Mouse (Mus musculus) inflammation-experienced regulatory T-cells, adult 6 months (primary cell): ENCODE data around the gene Car5a. TPM values are rescaled to one million over a fixed set of nuclear protein-coding genes. Genes with fewer than 3 reads are reported as not detected.

Experiments
- ATAC-seq: one replicate; pipeline ENCODE4 v1.8.0; 2017
- polyA plus RNA-seq, 3 experiments: library from polyadenylated mRNA; unstranded; fragments of 100-300 nt; shearing (Covaris generic); gene quantifications; one replicate each; pipeline ENCODE4 v1.2.1; 2017

Gene Car5a
- polyA plus RNA-seq, 3 experiments from 2014 or later = not detected

DNA sequence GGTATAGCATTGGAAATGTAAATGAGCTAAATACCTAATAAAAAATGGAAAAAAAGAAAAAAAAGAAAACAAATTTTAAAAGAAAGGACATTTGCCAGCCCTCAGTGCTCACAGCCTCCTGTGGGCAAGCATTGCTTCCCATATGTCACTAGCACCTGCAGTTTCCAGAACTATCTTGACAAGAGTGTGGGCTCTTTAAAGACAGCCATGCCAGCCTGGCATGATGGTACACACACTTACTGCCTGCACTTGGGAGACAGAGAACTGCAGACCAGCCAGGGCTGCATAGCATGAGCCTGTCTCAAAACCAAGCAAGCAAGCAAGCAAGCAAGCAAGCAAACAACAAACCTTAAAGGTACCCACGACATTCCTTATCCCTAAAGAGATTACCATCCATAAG, 39.3 kb downstream of the Car5a start:
- no peak for ATAC-seq

DNA sequence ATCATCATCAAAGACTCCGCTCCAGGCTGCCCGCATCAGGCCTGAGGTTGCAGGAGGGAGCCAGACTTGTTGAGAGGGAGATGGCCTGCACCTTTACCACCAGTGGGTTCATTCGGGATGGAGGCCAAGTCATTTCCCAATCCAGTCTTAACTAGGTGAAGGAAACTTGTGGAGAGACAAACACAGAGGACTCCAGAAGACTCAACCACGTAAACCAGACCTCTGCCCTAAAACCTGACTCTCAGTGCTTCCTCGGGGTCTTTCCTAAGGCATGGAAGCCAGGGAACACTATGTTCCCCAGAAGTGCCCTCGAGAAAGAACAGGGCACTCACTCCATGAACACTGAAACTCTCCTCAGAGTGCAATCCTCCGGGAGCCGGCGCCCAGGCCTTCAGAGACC, 39.7 kb downstream of the Car5a start:
- ATAC-seq = no peak

- no peak for ATAC-seq
Observed at GRCm38 (mm10) chr8:121903977-121904376, 40.7 kb downstream of the Car5a start.

- no peak for ATAC-seq
Observed at GRCm38 (mm10) chr8:121901498-121902236, 43.0 kb downstream of the Car5a start.

DNA sequence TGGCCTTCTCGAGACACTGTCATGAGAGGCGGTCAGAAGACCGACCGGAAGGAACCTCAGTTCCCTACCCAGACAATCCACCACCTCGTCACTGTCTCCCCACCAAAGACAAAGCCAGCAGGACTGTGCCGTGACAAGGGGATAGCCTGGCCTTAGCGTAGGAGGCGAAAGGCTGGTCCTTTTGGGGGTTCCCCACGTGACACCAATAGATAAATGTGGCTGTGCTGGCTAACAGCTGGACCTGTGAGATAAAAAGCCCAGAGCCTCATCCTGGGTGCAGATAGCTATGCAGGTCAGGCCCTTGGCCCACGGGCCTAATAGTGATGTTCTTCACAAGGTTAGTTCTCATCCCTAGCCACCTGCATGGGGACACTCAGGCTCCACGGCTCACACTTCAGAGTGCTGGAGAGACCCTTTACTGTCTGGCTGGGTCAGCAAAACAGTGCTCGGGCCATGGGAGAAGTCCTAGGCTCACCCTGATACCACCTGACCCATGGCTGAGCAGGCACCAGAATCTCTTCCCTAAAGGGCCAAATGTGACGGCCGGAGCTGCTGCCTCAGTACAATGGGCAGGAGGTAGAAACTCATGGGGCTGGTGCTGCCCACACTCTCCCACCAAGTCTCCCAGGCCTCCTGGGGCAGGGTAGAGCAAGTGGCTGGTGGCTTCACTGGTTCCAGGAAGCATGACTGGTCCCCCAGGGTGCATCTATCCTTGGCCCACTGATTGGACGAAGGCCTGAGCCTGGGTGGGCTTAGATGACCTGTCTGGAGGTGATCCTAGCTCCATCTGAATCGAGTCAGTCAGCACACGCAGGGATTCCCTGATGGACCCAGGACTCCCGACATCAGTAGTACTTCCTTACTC, 45.3 kb downstream of the Car5a start:
- no peak for ATAC-seq

DNA sequence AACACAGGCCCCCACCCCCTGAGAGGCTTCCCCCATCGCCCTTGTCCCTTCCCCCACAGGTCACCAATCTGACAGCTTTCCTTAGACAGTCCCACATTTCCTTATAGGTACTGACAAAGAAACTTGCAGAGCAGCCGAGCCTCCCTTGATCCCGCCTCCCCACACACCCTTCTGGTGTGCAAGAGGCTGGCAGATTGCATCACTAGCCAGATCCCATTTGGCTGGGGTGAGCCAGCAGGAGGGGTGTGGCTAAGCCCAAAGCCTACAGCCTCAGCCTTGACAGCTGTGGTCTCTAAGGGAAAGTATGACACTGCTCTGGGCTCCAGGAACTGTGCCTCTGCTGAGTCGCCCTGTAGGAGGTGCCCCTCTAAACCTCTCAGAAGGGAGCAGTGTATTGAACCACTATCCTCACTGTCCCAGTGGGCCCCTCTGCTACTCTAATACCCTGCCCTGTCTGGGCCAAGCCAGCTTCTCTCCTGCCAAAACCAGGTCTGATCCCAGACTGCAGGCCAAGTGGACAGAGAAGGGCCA, 46.2 kb downstream of the Car5a start:
- ATAC-seq = peak; percentile 81

DNA sequence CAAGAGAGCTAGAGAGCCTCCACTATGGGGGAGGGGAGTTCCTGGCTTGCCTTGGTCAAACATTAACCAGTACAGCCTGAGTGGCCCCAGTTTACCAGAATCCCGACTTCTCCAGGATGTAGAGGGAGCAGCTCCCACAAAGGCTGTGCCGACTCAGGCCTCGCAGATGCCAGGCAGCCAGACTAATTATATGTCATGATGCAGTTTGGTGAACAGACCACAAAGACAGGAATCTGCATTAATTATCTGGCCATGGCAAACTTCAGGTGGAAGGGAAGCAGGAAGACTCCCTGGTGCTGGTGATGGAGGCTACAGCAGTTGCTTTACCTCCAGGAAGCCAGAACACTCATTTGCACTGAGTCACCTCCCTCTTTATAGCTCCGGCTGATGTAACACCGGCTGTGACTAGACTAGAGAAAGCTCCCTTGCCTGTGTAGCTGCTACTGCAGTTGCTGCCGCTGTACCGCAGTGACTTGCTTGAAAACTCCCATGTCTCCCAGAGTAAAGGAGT, 46.8 kb downstream of the Car5a start:
- ATAC-seq = peak; percentile 46

- ATAC-seq = no peak
Observed at GRCm38 (mm10) chr8:121897205-121897604, 47.5 kb downstream of the Car5a start.

DNA sequence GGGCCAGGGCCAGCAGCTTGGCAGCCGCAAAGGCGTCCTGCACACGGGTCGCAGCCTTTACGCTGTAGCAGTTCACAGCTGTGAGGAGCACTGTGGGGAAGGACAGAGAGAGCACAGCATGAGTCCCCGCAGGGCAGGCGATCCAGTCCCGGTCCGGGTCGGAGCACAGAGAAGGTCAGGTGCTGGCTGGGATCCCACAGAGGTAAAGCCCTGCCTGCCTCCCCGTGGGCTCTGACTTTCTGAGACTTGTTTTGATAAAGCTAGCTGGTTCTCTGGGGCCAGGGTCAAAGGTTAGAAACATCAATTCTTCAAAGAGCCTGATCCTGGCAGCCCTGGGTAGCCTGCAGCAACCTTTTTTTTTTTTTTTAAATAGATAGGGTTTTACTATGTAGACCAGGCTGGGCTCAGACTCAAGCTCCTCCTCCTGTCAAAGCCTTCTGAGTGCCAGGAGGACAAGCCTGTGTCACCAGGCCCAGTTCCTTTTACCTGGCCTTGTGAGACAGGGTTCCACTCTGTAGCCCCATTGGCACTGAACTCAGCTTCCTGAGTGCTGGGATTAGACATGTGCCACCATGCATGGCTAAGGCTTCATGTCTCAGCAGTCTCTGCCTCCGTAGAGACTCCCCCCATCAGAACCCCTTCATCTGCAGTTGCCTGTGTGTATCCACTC, 48.1 kb downstream of the Car5a start:
- no peak for ATAC-seq

DNA sequence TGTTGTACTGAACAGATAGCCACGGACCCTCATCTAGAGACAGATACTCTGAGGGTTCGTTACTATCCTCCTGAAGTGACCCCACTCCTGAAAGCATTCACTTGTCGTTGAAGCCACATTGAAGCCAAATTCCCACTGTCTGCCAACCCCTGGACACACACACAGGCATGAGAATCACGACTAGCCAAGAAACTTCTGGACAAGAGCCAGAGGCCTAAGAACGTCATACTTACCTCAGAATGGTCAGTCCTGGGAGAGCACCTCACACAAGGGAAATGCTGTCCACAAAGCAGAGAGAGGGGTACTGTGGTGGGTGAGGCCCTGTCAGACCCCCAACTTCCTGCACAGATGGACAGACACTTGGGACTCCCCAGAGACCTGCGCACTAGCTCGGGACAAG, 48.8 kb downstream of the Car5a start:
- no peak for ATAC-seq

- no peak for ATAC-seq
Observed at GRCm38 (mm10) chr8:121892875-121893274, 51.8 kb downstream of the Car5a start.

GRCm38 (mm10) chr8:121889810-121890785, 54.6 kb downstream of the Car5a start:
- ATAC-seq = no peak

- ATAC-seq = no peak
Observed at GRCm38 (mm10) chr8:121889317-121889716, 55.4 kb downstream of the Car5a start.

GRCm38 (mm10) chr8:121887547-121887946, 57.2 kb downstream of the Car5a start:
- ATAC-seq = no peak

GRCm38 (mm10) chr8:121885433-121885832, 59.3 kb downstream of the Car5a start:
- ATAC-seq = no peak

- no peak for ATAC-seq
Observed at GRCm38 (mm10) chr8:121885001-121885400, 59.7 kb downstream of the Car5a start.

GRCm38 (mm10) chr8:121884181-121884580, 60.5 kb downstream of the Car5a start:
- no peak for ATAC-seq

DNA sequence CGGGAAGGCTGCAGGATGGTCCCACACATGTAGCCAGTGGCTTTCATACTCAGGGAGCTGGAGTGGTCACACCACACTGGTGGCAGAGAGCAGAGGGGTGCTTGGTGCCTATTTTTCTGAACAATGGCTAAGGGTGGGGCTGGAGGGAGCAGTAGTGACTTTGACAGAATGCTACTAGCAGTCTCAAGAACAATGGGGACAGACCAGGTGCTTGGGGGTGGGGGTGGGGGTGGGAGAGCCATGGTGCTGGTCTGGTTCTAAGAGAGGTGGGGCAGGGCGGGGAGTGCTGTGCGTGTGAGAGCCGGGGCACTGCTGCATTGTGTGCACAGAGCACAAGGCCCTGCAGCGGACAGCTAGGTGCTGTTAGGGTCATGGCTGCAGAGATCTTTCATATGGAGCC, 62.8 kb downstream of the Car5a start:
- no peak for ATAC-seq

- no peak for ATAC-seq
Observed at GRCm38 (mm10) chr8:121880818-121881217, 63.9 kb downstream of the Car5a start.

DNA sequence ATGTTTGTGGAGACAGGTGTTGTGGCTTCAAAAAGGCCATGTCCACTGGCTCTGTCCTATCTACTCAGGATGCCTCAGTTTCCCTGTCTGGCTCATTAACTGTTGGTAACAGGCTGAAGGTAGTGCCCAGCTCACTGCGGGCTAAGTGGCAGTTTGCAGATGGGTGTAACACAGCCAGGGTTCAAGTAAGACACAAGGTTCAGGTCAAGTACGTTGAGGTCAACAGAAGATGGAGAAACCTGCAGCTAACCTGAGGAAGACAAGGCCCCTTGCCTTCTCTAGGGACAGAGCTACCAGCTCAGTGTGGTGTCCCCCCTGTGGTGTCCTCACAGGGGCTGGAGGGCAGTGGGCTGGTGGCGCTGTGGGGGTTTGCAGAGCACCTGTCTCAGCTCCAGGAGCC, 65.0 kb downstream of the Car5a start:
- ATAC-seq = no peak

DNA sequence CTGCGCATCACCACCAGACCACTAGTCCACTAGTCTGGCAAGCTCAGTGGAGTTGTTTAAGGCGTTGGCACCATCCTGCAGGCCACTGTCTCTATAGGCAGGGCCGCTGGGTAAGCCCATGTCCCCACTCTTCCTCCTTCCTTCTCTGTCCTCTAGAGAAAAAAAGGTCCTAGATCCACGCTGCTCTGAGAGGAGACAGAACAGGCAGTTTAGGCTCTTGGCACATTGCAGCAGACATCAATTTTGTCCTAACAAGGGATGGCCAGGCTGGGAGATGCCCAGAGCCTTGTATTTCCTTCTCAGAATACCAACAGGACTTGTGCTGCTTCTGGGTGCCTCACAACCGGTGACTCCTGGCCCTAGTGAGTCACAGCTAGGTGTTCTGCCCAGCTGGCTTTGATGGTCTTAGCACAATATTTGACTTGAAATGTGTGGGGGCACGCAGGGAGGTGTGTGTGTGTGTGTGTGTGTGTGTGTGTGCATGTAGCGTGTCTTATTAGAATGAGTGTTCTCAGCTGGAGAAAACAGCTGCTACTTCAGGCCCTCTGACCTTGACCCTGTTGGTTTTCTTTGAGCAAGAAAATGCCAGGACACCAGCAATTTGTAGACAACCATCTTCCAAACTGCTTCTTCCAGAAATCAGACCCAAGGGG, 66.8 kb downstream of the Car5a start:
- no peak for ATAC-seq
